Mouse (Mus musculus): ENCODE results near the gene E430018J23Rik. TPM values are rescaled to one million over a fixed set of nuclear protein-coding genes. Genes with fewer than 3 reads are reported as not detected.
"Not testable (repeated sequence)": the region's sequence is repeated elsewhere in the genome, so short reads cannot be mapped to it uniquely, and the experiment has no call there.

E430018J23Rik gene
- polyA plus RNA-seq, 1 experiment from 2014 or later: 6.5 TPM

GRCm38 (mm10) chr7:127344371-127344770 lies 49.1 kb downstream of the E430018J23Rik start:
- TF ChIP-seq CTCF (IDR thresholded peaks at IDR 0.05; ENCODE audit: low read depth): no peak
- peaks cover 9% of the 10 kb centered on the region for H3K4me1 ChIP-seq (replicated peaks; ENCODE audit: insufficient read depth, low read length)

GRCm38 (mm10) chr7:127343351-127344019 lies 49.9 kb downstream of the E430018J23Rik start:
- Histone ChIP-seq H3K9ac (ENCODE audit: low read depth, low read length) (no peak overlapping the region), H3K4me2 (ENCODE audit: low read length) (no peak overlapping the region), H3K4me3 (replicated peaks; ENCODE audit: low read depth, low read length) (no peak overlapping the region), H3K36me3 (ENCODE audit: insufficient read depth, low read length) (0 out of 2 replicates have a peak, but pooled peaks cover 7% of the 10 kb centered on the region), H3K4me1 (replicated peaks; ENCODE audit: insufficient read depth, low read length) (peaks cover 9% of the 10 kb centered on the region), H3K27ac (no peak overlapping the region), H3K27me3 (ENCODE audit: insufficient read depth, low read length) (no peaks in the 10 kb centered on the region), H3K9me3 (replicated peaks; ENCODE audit: low read length) (no peaks in the 10 kb centered on the region)
- ATAC-seq (replicated peaks; ENCODE audit: low FRiP score, low read depth): no peak
- TF ChIP-seq CTCF (IDR thresholded peaks at IDR 0.05; ENCODE audit: low read depth): no peak
- DNase-seq (ENCODE audit: low spot score): no peak
- WGBS: 94% methylated on average over 38 of the region's 38 CpGs

More at GRCm38 (mm10) chr7:127344371-127344770, 49.1 kb downstream of the E430018J23Rik start:
- Histone ChIP-seq H3K4me2 (ENCODE audit: low read length) (peak overlapping the region; percentile 87), H3K9ac (ENCODE audit: low read depth, low read length) (peak overlapping the region; percentile 86), H3K9me3 (replicated peaks; ENCODE audit: low read length) (no peaks in the 10 kb centered on the region), H3K27ac (peak overlapping the region; percentile 98), H3K36me3 (ENCODE audit: insufficient read depth, low read length) (0 out of 2 replicates have a peak, but pooled peaks cover 7% of the 10 kb centered on the region), H3K27me3 (ENCODE audit: insufficient read depth, low read length) (no peaks in the 10 kb centered on the region), H3K4me3 (replicated peaks; ENCODE audit: low read depth, low read length) (peak overlapping the region; percentile 86)
- 85% methylated on average over 8 of the region's 8 CpGs for WGBS
- no peak for ATAC-seq (replicated peaks; ENCODE audit: low FRiP score, low read depth)
- DNase-seq (ENCODE audit: low spot score): no peak

GRCm38 (mm10) chr7:127342888-127343287 lies 50.5 kb downstream of the E430018J23Rik start:
- Histone ChIP-seq H3K4me1 (replicated peaks; ENCODE audit: insufficient read depth, low read length) (peaks cover 9% of the 10 kb centered on the region), H3K27ac (peak overlapping the region; percentile 19; the same call in 1 of the 2 replicates), H3K36me3 (ENCODE audit: insufficient read depth, low read length) (0 out of 2 replicates have a peak, but pooled peaks cover 7% of the 10 kb centered on the region), H3K4me3 (replicated peaks; ENCODE audit: low read depth, low read length) (no peak overlapping the region), H3K9me3 (replicated peaks; ENCODE audit: low read length) (no peaks in the 10 kb centered on the region), H3K27me3 (ENCODE audit: insufficient read depth, low read length) (no peaks in the 10 kb centered on the region), H3K9ac (ENCODE audit: low read depth, low read length) (no peak overlapping the region), H3K4me2 (ENCODE audit: low read length) (no peak overlapping the region)
- ATAC-seq (replicated peaks; ENCODE audit: low FRiP score, low read depth) (no peak), DNase-seq (ENCODE audit: low spot score) (no peak)
- 87% methylated on average over 7 of the region's 7 CpGs for WGBS
- TF ChIP-seq CTCF (IDR thresholded peaks at IDR 0.05; ENCODE audit: low read depth): no peak

DNA sequence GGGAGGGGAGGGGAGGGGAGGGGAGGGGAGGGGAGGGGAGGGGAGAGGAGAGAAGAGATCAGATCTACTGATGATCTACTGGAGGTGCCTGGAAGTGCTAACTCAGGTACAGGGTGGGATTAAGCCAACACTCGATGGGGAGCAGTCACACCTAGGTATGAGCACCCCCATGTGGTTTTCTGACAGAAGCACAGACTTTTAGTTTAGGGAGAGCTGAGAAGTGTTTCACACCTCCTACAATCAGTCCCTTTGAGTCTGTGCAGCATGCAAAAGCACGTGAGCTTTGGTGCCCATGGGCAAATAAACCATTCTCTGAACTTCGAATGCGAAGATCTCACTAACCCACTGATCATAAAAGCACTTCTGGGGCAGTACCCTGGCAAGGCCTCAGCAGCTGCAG lies 51.1 kb downstream of the E430018J23Rik start:
- Histone ChIP-seq H3K4me2 (ENCODE audit: low read length) (no peak overlapping the region), H3K4me1 (replicated peaks; ENCODE audit: insufficient read depth, low read length) (peaks cover 9% of the 10 kb centered on the region), H3K27me3 (ENCODE audit: insufficient read depth, low read length) (no peaks in the 10 kb centered on the region), H3K4me3 (replicated peaks; ENCODE audit: low read depth, low read length) (no peak overlapping the region), H3K9me3 (replicated peaks; ENCODE audit: low read length) (no peaks in the 10 kb centered on the region), H3K36me3 (ENCODE audit: insufficient read depth, low read length) (0 out of 2 replicates have a peak, but pooled peaks cover 7% of the 10 kb centered on the region), H3K27ac (peak overlapping the region; percentile 19; the same call in 1 of the 2 replicates), H3K9ac (ENCODE audit: low read depth, low read length) (no peak overlapping the region)
- DNase-seq (ENCODE audit: low spot score) (peak; percentile 70), ATAC-seq (replicated peaks; ENCODE audit: low FRiP score, low read depth) (no peak)
- WGBS: 59% methylated on average over 4 of the region's 4 CpGs
- TF ChIP-seq CTCF (IDR thresholded peaks at IDR 0.05; ENCODE audit: low read depth): peak; percentile 62

- not testable (repeated sequence) for H3K9ac ChIP-seq (ENCODE audit: low read depth, low read length); ATAC-seq (replicated peaks; ENCODE audit: low FRiP score, low read depth); H3K9me3 ChIP-seq (replicated peaks; ENCODE audit: low read length); H3K4me3 ChIP-seq (replicated peaks; ENCODE audit: low read depth, low read length); DNase-seq (ENCODE audit: low spot score); H3K27me3 ChIP-seq (ENCODE audit: insufficient read depth, low read length); H3K36me3 ChIP-seq (ENCODE audit: insufficient read depth, low read length); H3K4me2 ChIP-seq (ENCODE audit: low read length); H3K4me1 ChIP-seq (replicated peaks; ENCODE audit: insufficient read depth, low read length)
- H3K27ac ChIP-seq: peak overlapping the region; percentile 81
- 86% methylated on average over 6 of the region's 6 CpGs for WGBS
Observed at GRCm38 (mm10) chr7:127341861-127342260, 51.6 kb downstream of the E430018J23Rik start.

DNA sequence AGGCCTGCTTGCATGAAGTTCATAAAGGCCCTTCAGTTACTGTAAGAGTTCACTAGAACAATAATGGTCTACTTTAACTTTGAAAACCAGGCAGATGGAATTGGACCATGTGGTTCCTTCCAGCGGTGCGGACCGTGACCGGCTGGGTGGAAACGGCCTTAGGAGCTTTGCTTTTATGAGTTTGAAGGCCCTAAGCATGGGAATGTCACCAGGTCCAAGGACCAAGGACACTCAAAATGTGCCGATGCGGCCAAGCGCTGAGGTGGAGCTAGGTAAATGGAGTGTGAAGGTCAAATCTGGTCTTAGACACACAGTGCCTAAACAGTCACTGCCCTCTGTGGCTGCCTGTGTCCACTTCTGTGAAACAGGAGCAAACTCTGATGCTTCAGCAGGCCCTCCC lies 52.1 kb downstream of the E430018J23Rik start:
- Histone ChIP-seq H3K9me3 (replicated peaks; ENCODE audit: low read length) (no peaks in the 10 kb centered on the region), H3K27ac (peak overlapping the region; percentile 81), H3K4me1 (replicated peaks; ENCODE audit: insufficient read depth, low read length) (peaks cover 9% of the 10 kb centered on the region), H3K9ac (ENCODE audit: low read depth, low read length) (no peak overlapping the region), H3K36me3 (ENCODE audit: insufficient read depth, low read length) (0 out of 2 replicates have a peak, but pooled peaks cover 7% of the 10 kb centered on the region), H3K4me3 (replicated peaks; ENCODE audit: low read depth, low read length) (no peak overlapping the region), H3K27me3 (ENCODE audit: insufficient read depth, low read length) (no peaks in the 10 kb centered on the region), H3K4me2 (ENCODE audit: low read length) (no peak overlapping the region)
- no peak for TF ChIP-seq CTCF (IDR thresholded peaks at IDR 0.05; ENCODE audit: low read depth)
- 68% methylated on average over 8 of the region's 8 CpGs for WGBS
- ATAC-seq (replicated peaks; ENCODE audit: low FRiP score, low read depth) (no peak), DNase-seq (ENCODE audit: low spot score) (no peak)

Other genes starting within 250 kb of the E430018J23Rik start
- gene Cd2bp2, start 197.6 kb downstream of the E430018J23Rik start, polyA plus RNA-seq (2015; fragmentation: Nextera tagmentation; extraction: Ambion mirVana): 42.8 and 47.7 TPM in 2 replicates
- gene Tbc1d10b, start 185.2 kb downstream of the E430018J23Rik start, polyA plus RNA-seq (2015; fragmentation: Nextera tagmentation; extraction: Ambion mirVana): 14.9 and 16.9 TPM in 2 replicates
- gene Mylpf, start 184.7 kb downstream of the E430018J23Rik start, polyA plus RNA-seq (2015; fragmentation: Nextera tagmentation; extraction: Ambion mirVana): 2.9 and 4.7 TPM in 2 replicates
- 22.3 and 25.1 TPM in 2 replicates for gene Zfp553, start 160.6 kb downstream of the E430018J23Rik start, polyA plus RNA-seq (2015; fragmentation: Nextera tagmentation; extraction: Ambion mirVana)
- 16.7 and 20.5 TPM in 2 replicates for gene Sept1, start 160.5 kb downstream of the E430018J23Rik start, polyA plus RNA-seq (2015; fragmentation: Nextera tagmentation; extraction: Ambion mirVana)
- 46.2 and 49.3 TPM in 2 replicates for gene Zfp771, start 149.4 kb downstream of the E430018J23Rik start, polyA plus RNA-seq (2015; fragmentation: Nextera tagmentation; extraction: Ambion mirVana)
- gene Dctpp1, start 132.9 kb downstream of the E430018J23Rik start, polyA plus RNA-seq (2015; fragmentation: Nextera tagmentation; extraction: Ambion mirVana): 146 and 157 TPM in 2 replicates
- gene Sephs2, start 119.6 kb downstream of the E430018J23Rik start, polyA plus RNA-seq (2015; fragmentation: Nextera tagmentation; extraction: Ambion mirVana): 207 and 215 TPM in 2 replicates
- 0.93 and 1.1 TPM in 2 replicates for gene Itgal, start 97.4 kb downstream of the E430018J23Rik start, polyA plus RNA-seq (2015; fragmentation: Nextera tagmentation; extraction: Ambion mirVana)
- 21.2 and 22.2 TPM in 2 replicates for gene Zfp768, start 48.0 kb downstream of the E430018J23Rik start, polyA plus RNA-seq (2015; fragmentation: Nextera tagmentation; extraction: Ambion mirVana)
- 5.5 and 6.8 TPM in 2 replicates for gene Zfp747, start 17.6 kb downstream of the E430018J23Rik start, polyA plus RNA-seq (2015; fragmentation: Nextera tagmentation; extraction: Ambion mirVana)
- gene 9130019O22Rik, start 6.5 kb downstream of the E430018J23Rik start, polyA plus RNA-seq (2015; fragmentation: Nextera tagmentation; extraction: Ambion mirVana): 4.8 and 5.6 TPM in 2 replicates
- 5.6 and 6.7 TPM in 2 replicates for gene Zfp764, start 13.2 kb upstream of the E430018J23Rik start, polyA plus RNA-seq (2015; fragmentation: Nextera tagmentation; extraction: Ambion mirVana)
- 29.7 and 31.9 TPM in 2 replicates for gene Zfp688, start 28.4 kb upstream of the E430018J23Rik start, polyA plus RNA-seq (2015; fragmentation: Nextera tagmentation; extraction: Ambion mirVana)
- gene Zfp689, start 55.5 kb upstream of the E430018J23Rik start, polyA plus RNA-seq (2015; fragmentation: Nextera tagmentation; extraction: Ambion mirVana): 4.8 and 5.0 TPM in 2 replicates
- gene Prr14, start 66.0 kb upstream of the E430018J23Rik start, polyA plus RNA-seq (2015; fragmentation: Nextera tagmentation; extraction: Ambion mirVana): 37.1 and 37.5 TPM in 2 replicates
- 8.7 and 8.8 TPM in 2 replicates for gene Fbrs, start 85.6 kb upstream of the E430018J23Rik start, polyA plus RNA-seq (2015; fragmentation: Nextera tagmentation; extraction: Ambion mirVana)
- gene Srcap, start 118.4 kb upstream of the E430018J23Rik start, polyA plus RNA-seq (2015; fragmentation: Nextera tagmentation; extraction: Ambion mirVana): 19.2 and 24.1 TPM in 2 replicates
- 10.9 and 11.4 TPM in 2 replicates for gene Gm42715, start 126.0 kb upstream of the E430018J23Rik start, polyA plus RNA-seq (2015; fragmentation: Nextera tagmentation; extraction: Ambion mirVana)
- gene Tmem265, start 167.8 kb upstream of the E430018J23Rik start, polyA plus RNA-seq (2015; fragmentation: Nextera tagmentation; extraction: Ambion mirVana): 4.9 and 6.8 TPM in 2 replicates
- 28.8 and 32.2 TPM in 2 replicates for gene Phkg2, start 179.7 kb upstream of the E430018J23Rik start, polyA plus RNA-seq (2015; fragmentation: Nextera tagmentation; extraction: Ambion mirVana)
- gene Ccdc189, start 195.0 kb upstream of the E430018J23Rik start, polyA plus RNA-seq (2015; fragmentation: Nextera tagmentation; extraction: Ambion mirVana): 16.5 and 17.1 TPM in 2 replicates
- gene Rnf40, start 195.1 kb upstream of the E430018J23Rik start, polyA plus RNA-seq (2015; fragmentation: Nextera tagmentation; extraction: Ambion mirVana): 32.4 and 35.3 TPM in 2 replicates
- gene Zfp629, start 222.2 kb upstream of the E430018J23Rik start, polyA plus RNA-seq (2015; fragmentation: Nextera tagmentation; extraction: Ambion mirVana): 12.5 and 12.9 TPM in 2 replicates